Mouse (Mus musculus): ENCODE measurements at regions not wholly inside any gene's neighbourhood (a gene's known extent, or its start where the extent isn't known, plus 50 kb on each side); places are given as distances from the start of the nearest gene placed in this dataset.

DNA sequence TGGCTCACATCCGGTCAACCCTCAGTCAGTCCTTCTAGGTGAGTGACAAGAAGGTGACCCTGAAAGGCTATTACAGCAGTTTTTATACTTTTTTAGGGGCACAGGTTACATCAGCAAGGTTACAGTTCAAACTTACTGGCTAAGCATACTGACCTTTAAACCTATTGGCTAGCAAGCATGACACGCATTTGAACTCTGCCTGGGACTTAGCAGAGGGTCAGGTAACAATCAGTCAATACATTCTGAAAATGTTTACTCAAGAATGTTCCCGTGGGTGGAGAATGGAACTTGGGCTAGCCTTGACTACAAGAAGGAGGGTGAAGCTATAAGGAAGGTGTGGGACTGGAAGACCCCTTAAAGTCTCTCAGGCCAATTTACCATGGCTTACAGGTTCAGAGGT lies 4986.2 kb upstream of the Gm7489 start:
- no peak for TF ChIP-seq CTCF (IDR thresholded peaks at IDR 0.05; ENCODE audit: borderline replicate concordance, extremely low read depth, insufficient read depth, insufficient read length)
- TF ChIP-seq POLR2A (IDR thresholded peaks at IDR 0.05; ENCODE audit: borderline replicate concordance, extremely low read depth, insufficient read depth, insufficient read length, poor library complexity, severe bottlenecking) = no peak
